Mouse (Mus musculus) testis, adult 2 months (tissue): ENCODE data around the gene Fbxl13.

Source experiments
- CTCF ChIP-seq: fragments of 200-500 bp; IDR thresholded peaks from 2 replicates; pipeline ENCODE4 v1.5.1; 2012; ENCODE audit warnings: low read depth, mild to moderate bottlenecking, inconsistent platforms, low read length, moderate library complexity; ENCODE audit not compliant: control insufficient read depth, insufficient read depth, insufficient replicate concordance
- POLR2A ChIP-seq: fragments of 200-500 bp; IDR thresholded peaks from 2 replicates; pipeline ENCODE4 v1.6.1; 2012; ENCODE audit warnings: low read depth, mild to moderate bottlenecking, inconsistent platforms, low read length, moderate library complexity; ENCODE audit not compliant: control insufficient read depth

DNA sequence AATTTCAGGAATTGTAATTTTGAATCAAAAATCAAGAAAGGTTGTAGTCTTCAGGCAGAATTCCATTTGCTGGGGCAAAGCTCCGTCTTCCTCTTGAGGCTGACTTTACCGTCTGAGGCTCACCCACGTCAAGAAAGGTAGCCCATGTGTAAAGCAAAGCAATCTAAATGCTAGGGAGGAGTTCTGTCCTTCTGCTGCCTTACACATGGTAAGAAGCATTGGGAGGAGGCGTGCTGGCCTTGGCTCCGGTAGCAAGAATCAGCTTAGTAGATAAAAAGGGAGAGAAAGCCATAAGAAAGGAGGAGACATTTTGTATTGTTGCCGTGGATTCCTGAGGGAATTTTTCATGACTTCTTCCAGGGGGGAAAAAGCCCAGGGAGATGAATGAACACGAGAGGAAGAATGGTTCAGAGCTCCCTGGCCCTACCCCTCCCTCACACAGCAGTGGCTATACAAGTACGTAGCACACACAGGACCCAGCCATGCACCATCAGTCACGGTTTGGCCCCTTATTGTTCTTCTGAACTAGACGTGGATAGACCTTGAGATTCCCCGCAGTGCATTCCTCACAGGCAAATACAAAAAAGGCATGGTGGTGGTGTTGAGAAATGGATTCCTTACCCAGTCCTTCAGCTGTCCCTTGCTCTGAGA is 118.5 kb downstream of the Fbxl13 start:
- TF ChIP-seq CTCF (no peak), POLR2A (no peak)
